In the genomic region with DNA sequence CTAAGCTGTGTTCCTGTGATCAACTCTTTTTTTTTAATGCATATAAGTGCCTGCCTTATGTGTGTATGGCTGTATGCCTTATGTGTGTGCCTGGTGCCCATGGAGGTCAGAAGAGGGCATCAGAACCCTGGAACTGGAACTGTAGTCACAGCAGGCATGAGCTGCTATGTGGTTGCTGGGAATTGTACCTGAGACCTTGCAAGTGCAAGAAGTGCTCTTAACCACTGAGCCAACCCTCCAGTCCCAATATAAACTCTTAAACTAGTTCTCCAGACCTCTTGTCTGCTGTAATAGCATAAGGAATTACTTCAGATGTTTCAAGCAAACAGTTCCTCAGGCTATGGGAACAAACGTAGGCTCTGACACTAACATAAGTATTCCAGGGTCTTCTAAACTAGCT, we compare ENCODE assay signal across 22 mouse cellular contexts.
"Had no signal": no experiment of that assay in that cellular context is flagged by ENCODE, and none has a peak within 500 bp of the region (broad histone marks: within the 10 kb centered on the region; RNA-seq: fewer than 3 reads in every experiment).

No protein-coding gene starts in this region.

- DNase-seq: kidney, adult 2 months; kidney, postnatal 25 days; layer of hippocampus, adult 9-11 months; liver; liver, postnatal 0 days; retina, postnatal 1 day; right cerebral cortex, postnatal 25 days; spleen, adult 18-20 months; thymus, adult 18-20 months; thymus, postnatal 36 days had no signal

- H3K4me2 ChIP-seq: limb, embryonic 13.5 days; midbrain, embryonic 12.5 days; midbrain, embryonic 15.5 days; neural tube, embryonic 12.5 days; neural tube, embryonic 15.5 days; stomach, embryonic 15.5 days had no signal

- H3K4me3 ChIP-seq: layer of hippocampus, adult 2 months; limb, embryonic 10.5 days; limb, embryonic 13.5 days; midbrain, embryonic 12.5 days; midbrain, embryonic 15.5 days; neural tube, embryonic 12.5 days; neural tube, embryonic 15.5 days; stomach, embryonic 15.5 days had no signal

- H3K27ac ChIP-seq: kidney, postnatal 0 days; layer of hippocampus, adult 2 months; limb, embryonic 10.5 days; limb, embryonic 13.5 days; liver, embryonic 14.5 days; macrophage; midbrain, embryonic 12.5 days; midbrain, embryonic 15.5 days; neural tube, embryonic 12.5 days; neural tube, embryonic 15.5 days; stomach, embryonic 15.5 days had no signal

- H3K9me3 ChIP-seq: limb, embryonic 10.5 days; limb, embryonic 13.5 days; midbrain, embryonic 12.5 days; midbrain, embryonic 15.5 days; neural tube, embryonic 12.5 days; neural tube, embryonic 15.5 days; stomach, embryonic 15.5 days had no signal

- ATAC-seq: intestine, embryonic 16.5 days; liver, postnatal 0 days; midbrain, embryonic 15.5 days had no signal

- H3K27me3 ChIP-seq: limb, embryonic 13.5 days; midbrain, embryonic 12.5 days; midbrain, embryonic 15.5 days; neural tube, embryonic 12.5 days; neural tube, embryonic 15.5 days; stomach, embryonic 15.5 days had no signal

- H3K36me3 ChIP-seq: midbrain, embryonic 12.5 days; midbrain, embryonic 15.5 days; neural tube, embryonic 12.5 days; neural tube, embryonic 15.5 days; stomach, embryonic 15.5 days had no signal

- H3K9ac ChIP-seq: limb, embryonic 13.5 days; liver, embryonic 14.5 days; liver, postnatal 0 days; midbrain, embryonic 12.5 days; midbrain, embryonic 15.5 days; neural tube, embryonic 12.5 days; neural tube, embryonic 15.5 days; stomach, embryonic 15.5 days had no signal
